Mouse (Mus musculus) WW6 (cell line): ENCODE measurements around the gene Sept3.

Source experiments
- DNase-seq: peaks from one replicate; pipeline ENCODE4 v3.0.0-alpha.2; 2013; ENCODE audit warnings: low read depth, low spot score

The Sept3 gene

DNA sequence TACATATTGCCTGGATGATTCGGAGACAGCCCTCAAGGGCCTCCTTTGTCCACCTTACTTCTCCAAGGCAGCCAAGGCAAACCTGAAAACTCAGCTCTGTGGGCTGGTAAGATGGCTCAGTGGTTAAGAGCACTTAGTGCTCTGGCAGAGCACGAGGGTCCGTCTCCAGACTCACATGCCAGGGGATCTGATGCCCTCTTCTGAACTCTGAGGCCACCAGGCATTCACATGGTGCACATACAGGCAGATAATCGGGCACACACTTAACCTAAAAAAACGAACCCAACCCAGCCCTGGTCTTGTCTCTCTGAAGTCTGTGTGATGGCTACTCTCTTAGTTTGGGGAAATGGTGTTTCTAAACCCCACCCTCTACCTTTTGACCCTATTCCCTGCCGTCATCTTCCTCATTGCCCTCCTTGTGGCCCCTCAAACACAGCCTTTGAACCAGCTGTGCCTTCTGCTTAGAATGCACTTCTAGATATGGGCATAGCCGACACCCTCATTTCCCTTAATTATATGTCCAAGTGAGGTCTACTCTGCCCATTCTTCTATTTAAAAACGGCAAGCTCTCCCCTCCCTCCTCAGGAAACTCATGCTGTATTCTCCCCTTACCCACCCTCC, 65.1 kb downstream of the Sept3 start:
- DNase-seq: no peak

DNA sequence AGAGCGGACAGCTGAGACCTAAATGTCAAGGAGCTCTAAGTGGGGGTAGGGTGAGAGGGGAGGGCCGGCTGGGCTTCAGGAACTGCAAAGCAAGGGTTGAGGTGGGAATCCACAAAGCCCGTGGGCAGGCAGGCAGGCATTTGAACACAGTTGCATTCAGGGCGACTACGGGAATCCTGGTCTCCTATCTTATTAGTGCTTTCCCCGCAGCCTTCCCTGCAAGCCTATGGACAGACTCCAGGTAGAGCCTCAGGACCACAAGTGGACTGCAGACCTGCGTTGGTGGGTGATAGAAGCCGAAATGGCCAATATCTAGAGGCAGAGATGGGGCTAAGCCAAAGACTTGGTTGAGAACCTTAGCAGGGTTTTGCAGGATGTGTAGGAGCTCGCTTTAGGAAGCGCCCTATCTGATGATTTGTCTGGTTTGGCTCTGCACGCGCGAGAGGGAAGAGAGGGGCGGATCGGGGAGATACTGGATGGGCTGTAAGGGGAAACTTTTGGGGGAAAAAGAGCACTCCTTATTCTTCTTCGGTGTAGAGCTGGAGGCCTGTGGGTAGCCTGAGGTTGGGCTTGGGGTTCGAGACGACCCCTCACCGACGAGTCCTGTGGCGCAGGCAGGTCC, 65.8 kb downstream of the Sept3 start:
- DNase-seq: no peak

DNA sequence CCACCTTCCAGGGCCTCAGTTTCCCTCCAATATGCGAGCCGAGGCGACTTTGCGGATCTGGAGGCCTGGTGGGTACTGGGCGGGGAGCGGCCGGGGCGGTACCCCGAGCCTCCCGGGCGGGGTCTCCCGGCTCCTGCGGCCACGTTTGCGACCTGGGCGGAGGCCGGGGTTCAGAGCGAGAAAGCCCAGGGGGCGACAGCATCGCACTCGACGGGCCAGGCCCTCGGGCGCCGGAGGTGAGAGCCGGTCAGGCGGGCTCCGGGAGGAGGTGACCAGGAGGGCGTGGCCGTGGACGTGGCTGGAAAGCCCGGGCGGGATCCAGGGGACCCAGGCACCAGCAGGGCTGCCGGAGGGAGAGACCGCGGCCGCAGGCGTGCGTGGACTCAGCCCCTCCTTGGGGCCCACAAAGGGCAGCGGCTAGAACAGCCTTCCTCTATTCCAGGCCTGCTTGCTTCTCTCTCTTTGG, 66.4 kb downstream of the Sept3 start:
- DNase-seq: no peak

- DNase-seq: no peak
These were observed 67.2 kb downstream of the Sept3 start for GRCm38 (mm10) chr15:82341675-82342542.

- no peak for DNase-seq
These were observed 67.8 kb downstream of the Sept3 start for GRCm38 (mm10) chr15:82342543-82342935.

GRCm38 (mm10) chr15:82343368-82344287, 68.9 kb downstream of the Sept3 start:
- DNase-seq: no peak
